Mouse (Mus musculus) neural tube, embryonic 10.5 days (tissue): ENCODE measurements around the gene Lct.
"Not testable (repeated sequence)": the region's sequence is repeated elsewhere in the genome, so short reads cannot be mapped to it uniquely, and the experiment has no call there.

Source experiments
- DNase-seq: peaks from one replicate; pipeline ENCODE4 v3.0.0-alpha.2; 2017; ENCODE audit warnings: low spot score; ENCODE audit errors: extremely low spot score

The Lct gene

DNA sequence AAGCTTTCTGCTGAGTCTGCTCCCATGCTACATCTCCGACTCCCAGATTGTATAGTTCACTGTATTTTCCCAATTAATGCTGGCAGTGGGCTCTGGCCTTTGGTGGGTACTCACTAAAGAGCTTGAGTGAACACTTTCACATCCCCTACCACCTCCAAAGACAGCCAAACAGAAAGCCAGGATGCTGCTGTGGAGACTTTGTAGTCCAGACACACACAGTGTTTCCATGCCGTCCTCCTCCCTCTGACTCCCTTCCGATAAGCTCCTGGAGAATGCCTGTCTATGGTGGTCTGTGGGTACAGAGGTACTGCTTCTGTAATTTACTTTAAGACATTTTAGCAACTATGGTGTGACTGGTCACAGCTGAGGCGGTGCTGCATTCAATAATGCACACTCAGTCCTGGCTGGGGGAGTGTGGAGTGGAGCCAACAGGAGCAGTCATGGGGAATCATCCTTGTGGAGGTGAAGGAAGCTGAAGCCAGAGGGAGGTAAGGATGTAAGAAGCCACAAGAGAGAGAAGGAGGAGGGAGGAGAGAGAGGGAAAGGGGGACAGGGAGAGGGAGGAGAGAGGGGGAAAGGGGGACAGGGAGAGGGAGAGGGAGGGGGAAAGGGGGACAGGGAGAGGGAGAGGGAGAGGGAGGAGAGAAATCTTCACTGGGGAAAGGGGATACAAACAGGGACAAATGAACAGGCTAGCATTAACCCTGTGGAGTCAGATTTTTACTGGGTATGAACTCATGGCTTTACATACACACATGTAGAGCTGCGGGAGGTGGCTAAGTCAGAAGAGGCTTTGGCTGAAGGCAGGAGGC lies 32.2 kb downstream of the Lct start:
- no peak for DNase-seq

DNA sequence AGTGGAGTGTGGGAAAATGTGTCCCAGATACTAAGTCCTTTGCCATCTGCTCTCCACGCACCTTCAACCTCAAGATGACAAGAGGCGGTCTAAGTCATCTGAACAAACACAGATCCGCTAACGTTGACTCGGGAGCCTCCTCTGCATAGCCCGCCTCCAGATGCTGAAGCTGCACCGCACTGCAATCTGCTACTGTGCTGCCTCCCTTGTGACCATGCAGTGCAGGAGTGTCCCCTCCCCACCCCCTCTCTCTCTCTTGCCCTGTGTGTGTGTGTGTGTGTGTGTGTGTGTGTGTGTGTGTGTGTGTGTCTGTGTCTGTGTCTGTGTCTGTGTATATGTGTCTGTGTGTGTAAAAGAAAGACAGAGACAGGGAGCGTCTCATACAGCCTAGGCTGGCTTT lies 32.8 kb downstream of the Lct start:
- DNase-seq = no peak

DNA sequence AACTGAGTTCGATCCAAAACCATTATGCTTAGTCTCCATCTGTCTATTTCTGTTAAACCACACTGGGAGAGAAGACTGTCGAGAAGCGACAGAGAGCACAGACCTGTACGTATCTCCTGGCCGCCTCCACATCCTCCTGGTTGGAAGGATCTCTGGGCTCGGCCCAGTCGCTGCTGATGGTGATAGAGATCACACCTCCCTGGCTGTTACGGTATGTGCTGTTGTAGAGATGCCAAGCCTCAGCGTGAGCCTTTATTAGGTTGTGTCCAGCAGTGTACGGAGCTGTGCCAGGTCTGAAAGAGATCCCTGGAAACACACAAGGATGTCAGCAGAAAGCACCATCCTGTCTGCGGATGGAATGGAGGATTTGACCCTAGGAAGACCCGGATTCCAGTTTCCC lies 34.6 kb downstream of the Lct start:
- DNase-seq = no peak

DNA sequence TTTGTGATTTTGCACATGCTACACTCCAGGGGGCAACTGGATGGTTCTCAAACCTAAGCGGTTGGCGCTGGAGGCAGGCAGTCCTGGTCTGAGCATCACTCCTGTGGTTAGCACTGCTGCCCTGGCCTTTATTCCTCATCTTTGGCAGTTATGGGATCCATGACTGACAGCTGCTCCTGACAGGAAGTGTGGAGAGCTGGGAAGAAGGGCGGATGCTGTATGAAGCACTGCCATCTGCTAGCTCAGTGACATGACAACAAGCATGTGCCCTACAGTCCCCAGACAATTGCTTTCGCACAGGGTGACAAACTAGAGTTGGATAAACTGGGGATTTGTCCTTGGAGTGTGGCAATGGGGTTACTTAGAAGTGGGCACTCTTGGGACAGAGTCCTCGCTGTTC lies 37.8 kb downstream of the Lct start:
- no peak for DNase-seq

DNA sequence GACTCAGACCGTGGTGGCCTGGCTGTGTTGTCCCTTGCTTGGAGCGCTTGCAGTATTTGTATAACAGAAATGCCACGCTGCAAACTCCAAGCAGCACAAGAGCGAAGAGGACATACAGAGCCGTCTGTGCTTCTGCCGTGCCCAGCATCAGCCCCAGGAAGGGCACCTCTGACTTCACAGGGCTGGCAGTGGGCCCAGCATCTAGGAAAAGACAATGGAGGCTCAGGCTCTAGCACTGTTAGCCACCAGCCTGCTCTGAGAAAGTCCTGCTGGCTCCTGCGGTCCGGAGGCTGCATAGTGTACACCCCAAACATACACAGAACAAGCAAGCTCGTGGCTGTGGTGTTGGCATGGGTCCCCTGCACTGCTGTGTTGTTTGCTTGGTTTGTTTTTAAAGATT lies 43.0 kb downstream of the Lct start:
- no peak for DNase-seq

DNA sequence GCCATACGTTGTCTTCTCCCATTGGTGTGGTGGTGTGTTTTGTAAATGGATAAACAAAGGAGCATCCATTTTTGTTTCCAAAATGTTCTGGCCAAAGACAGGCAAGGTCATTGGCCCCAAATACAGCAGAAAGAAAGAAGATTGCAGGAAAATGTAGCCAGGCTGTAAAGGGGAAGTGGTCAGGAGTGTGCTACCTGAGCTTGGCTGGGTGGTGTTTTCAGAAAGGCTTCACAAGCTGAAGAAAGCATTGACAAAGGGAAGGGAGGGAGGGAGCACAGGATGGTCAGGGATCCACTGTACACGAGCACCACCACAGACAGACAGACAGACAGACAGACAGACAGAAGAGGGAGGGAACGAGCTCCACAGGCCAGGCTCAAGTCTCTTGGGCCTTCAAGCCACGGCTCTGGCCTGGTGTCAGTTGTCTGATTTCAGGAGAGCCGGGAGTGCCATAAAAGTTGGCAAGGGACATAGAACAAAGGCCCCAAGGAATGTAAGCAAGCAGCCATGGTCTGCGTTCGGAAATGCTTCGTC lies 43.9 kb downstream of the Lct start:
- no peak for DNase-seq

DNA sequence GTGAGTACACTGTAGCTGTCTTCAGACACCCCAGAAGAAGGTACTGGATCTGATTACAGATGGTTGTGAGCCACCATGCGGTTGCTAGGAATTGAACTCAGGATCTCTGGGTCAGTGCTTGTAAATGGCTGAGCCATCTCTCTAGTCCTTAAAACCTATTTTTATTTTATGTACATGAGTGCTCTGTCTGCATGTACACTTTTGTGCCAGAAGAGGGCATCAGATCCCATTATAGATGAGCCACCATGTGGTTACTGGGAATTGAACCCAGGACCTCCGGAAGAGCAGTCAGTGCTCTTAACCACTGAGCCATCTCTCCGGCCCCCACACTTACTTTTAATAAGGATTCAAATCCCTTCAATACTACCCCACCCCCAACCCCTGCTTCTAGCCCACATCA lies 45.2 kb downstream of the Lct start:
- no peak for DNase-seq

DNA sequence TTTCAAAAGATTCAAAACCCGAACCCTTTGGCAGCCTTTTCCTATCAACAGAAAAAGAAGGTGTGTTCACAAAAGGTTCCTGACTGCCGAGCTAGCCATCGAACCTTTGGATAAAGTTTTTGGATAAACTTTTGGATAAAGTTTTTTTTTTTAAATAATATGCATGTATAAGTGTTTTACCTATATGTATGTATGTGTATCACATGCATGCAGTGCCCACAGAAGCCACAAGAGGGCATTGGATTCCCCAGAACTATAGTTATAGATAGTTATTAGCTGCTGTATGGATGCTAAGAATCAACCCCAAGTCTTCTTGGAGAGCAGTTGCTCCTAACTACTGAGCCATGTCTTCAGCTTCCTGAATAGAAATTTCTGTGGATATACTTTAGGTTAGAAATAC lies 46.4 kb downstream of the Lct start:
- DNase-seq = no peak

DNA sequence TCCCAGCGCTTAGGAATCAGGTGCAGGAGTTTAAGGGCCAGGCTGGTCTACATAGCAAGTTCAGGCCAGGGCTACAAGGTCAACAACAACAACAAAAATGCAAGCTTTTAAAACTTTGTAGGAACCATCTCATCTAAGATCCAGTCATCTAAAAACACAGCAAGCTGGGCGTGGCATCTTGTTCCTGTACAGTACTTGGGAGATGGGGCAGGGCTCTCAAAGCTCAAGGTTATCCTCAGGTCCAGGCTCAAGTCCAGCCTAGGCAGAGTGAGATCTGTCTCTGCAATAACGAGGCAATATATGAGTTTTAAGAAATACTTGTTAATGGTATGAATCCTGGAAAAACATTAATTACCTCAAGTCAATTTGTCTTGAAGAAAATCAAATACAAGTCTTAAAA lies 49.6 kb downstream of the Lct start:
- no peak for DNase-seq

DNA sequence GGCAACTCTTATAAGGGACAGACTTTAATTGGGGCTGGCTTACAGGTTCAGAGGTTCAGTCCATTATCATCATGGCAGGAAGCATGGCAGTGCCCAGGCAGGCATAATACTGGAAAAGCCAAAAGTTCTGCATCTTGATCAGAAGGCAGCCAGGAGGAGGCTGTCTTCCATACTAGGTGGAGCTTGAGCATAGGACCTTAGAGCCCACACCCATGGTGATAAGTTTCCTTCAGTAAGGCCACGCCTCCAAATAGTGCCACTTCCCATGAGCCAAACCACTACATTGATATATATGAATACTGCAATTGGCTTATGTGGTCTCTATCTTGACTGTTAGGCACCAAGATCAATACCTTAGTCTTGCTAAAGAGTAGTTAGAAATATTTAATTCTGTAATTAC lies 52.2 kb downstream of the Lct start:
- no peak for DNase-seq

DNA sequence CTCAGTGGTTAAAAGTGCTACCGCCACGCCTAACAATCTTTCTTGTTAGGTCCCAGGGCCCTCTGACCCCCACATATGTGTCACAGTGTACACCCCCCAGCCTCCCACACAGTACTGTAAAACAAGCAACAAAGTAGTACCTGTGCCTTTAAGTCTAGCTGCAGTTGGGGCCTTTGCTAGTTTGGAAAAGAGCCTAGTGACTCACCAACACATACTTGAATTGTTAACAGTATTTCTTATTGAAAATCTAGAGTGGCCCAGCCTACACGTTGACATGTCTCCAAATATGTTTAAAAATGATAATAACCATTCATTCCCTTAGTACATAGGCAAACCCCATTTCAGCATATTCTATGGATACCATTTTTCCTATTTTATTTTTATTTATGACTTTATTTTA lies 57.4 kb downstream of the Lct start:
- DNase-seq = no peak

DNA sequence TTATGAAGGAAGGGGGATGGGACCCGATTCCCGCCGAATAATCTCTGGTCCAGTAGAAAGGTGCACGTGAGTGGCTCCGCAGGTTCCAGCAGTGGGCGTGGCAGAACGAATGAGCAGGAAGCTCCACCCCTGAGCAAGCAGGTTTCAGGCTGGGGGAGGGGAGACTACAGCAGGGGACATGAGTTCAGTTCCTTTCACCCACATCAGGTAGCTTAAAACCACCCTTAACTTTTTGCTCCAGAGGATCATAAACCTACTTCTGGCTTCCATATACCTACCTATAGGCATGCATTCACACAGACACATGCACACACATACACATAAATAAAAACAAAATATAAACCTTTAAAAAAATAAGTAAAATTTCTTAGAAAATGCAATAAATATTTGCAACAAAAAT lies 61.1 kb downstream of the Lct start:
- DNase-seq = not testable (repeated sequence)

DNA sequence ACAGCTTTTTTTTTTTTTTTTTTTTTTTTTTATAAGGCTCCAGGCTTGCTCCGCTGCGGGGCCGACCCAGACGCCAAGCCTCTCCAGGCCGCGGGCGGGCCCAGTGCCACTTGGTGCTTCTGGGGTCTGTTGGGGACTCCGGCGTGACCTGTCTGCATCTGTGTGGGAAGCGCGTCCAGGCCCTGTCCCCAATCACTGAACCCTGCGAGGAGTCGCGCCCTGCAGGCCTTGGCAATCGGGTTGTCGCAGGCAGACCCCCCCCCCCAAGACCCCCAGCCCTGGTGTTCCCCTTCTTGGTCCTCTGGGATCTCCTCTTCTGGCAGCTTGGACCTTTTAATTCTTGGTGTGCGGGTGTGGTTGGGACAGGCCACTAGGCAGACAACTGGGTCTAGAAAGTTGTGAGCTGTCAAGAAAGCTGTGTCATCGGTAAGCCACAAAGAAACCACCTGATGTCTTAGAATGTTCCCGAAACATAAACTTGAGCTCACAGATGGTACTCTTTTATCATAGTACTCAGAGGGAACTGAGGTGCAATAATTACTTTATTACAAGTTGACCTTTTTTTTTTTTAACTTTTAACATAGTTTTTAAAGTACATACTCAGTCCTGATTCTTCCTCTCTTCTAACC lies 83.3 kb downstream of the Lct start:
- DNase-seq = peak; percentile 58

DNA sequence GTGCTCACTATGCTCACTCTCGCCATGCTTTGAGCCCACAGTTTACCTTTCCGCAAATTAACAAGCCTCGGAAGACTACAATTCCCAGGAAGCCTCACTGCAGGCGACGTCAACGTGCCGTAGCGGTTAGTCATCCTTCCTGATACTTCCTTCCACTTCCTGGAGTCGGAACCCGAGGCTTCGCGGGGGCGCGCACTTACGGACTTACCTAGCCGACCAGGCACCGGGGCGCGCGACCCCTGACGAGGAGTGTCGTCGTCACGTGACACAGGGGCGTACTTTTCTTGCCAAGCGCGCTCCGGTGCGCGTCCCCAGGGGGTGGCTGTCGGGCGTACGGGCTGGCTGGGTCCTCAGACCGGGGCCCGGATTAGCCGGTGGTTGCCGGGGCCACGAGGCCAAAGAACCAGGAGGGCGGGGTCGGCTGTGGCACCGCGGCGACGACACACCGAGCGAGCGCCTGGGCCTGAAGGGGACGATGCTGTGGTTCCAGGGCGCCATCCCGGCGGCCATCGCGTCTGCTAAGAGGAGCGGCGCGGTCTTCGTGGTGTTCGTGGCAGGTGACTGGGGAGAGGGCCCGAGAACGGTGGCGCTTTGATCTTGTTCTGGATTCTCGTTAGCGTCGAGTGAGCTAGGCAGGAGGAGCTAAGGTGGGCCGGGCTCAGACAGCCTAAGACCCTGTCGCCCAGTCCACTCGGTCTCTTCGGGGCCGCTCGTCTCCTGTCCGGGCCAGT lies 84.0 kb downstream of the Lct start:
- peak; percentile 98 for DNase-seq

DNA sequence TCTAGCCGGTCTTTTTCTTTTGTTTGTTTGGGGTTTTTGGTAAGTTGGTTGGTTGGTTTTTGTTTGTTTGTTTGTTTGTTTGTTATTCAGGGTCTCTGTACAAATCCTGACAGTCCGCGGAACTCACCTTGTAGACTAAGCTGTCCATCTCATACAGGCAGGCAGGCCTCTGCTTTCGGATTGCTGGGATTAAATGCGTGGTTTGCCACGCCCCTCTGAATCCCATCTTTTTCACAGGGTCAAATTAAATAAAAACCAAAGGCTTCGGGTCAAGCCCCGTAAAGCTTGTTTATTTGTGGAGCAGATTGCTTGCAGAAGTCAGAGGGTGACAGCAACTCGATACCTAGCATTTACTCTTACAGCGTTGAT lies 84.5 kb downstream of the Lct start, which contains the start of gene Ubxn4:
Ubxn4 (plus strand) TSS at position 338 of the 369 bp plus-strand sequence.
- DNase-seq = no peak

DNA sequence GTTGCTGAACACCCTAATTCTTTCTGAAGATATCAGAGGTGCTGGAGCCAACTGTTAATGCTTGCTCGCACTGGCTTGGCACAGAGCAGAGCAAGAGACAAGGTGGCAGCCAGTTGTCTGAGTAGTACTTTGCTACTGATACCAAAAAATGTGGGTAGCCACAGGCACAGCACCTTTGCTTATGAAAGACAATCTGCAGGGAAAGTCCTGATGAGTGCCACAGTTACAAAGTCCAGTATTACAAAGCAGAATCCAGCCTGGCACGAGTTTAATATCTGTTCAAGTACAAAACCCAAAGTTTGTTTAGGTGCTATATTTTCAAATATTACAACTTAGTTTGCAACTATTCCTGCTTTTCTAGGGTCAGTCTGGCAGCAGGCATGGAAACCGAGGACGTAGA lies 92.9 kb downstream of the Lct start:
- no peak for DNase-seq
